Comparison of ENCODE assay signal across 10 mouse cellular contexts in the genomic region with DNA sequence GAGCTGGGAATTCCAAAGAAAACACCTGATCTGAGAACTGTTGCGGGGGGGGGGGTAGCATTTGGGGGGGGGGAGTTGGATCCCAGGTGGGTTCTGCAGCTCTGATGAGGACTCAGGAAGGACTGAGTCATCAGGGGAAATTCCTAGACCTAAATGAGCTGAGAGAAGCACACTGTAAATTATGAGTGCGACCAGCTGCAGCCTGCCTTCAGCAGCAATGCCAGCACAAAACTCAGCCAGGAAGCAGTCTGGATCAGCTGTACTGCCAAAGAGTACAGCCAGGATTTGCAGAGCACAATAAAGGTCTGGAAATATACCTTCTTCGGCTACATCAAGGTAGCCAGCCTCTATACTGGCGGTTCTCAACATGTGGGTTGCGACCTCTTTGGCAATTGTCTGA.
DNase-seq lines count a peak whose midpoint lies in the region; ATAC-seq and TF ChIP-seq lines count a peak whose summit lies in the region.
"Had no signal": no experiment of that assay in that cellular context is flagged by ENCODE, and none has a peak within 500 bp of the region (broad histone marks: within the 10 kb centered on the region; RNA-seq: fewer than 3 reads in every experiment).

No protein-coding gene starts in this region.

- peak overlapping the region; percentile 54 for H3K27ac ChIP-seq in embryonic fibroblast, embryonic 13.5 days (ENCODE audit: insufficient read depth, low read length)
- no peak overlapping the region for H3K27ac ChIP-seq in kidney, embryonic 14.5 days (ENCODE audit: low read depth, low read length)
- H3K27ac ChIP-seq in intestine, embryonic 16.5 days (ENCODE audit: low read length): no peak overlapping the region
- no peak overlapping the region for H3K27ac ChIP-seq in liver, embryonic 12.5 days

- no peak overlapping the region for H3K4me3 ChIP-seq in embryonic fibroblast, embryonic 13.5 days (ENCODE audit: insufficient read depth, low read length)
- no peak overlapping the region for H3K4me3 ChIP-seq in kidney, embryonic 14.5 days (ENCODE audit: low read length)
- H3K4me3 ChIP-seq in intestine, embryonic 16.5 days (ENCODE audit: low read length): no peak overlapping the region
- no peak overlapping the region for H3K4me3 ChIP-seq in liver, embryonic 12.5 days

- H3K9ac ChIP-seq in kidney, embryonic 14.5 days (ENCODE audit: low read depth, low read length): no peak overlapping the region
- no peak overlapping the region for H3K9ac ChIP-seq in intestine, embryonic 16.5 days (ENCODE audit: low read depth, low read length)
- no peak overlapping the region for H3K9ac ChIP-seq in liver, embryonic 12.5 days

- H3K36me3 ChIP-seq in kidney, embryonic 14.5 days (ENCODE audit: control insufficient read depth, insufficient read depth, low read length): no peaks in the 10 kb centered on the region
- no peaks in the 10 kb centered on the region for H3K36me3 ChIP-seq in intestine, embryonic 16.5 days (ENCODE audit: control insufficient read depth, insufficient read depth, low read length)
- H3K36me3 ChIP-seq in liver, embryonic 12.5 days: no peaks in the 10 kb centered on the region

- TF ChIP-seq CTCF in embryonic fibroblast, embryonic 13.5 days (IDR thresholded peaks at IDR 0.05; ENCODE audit: borderline replicate concordance, insufficient read depth, low read length): no peak

- H3K27me3 ChIP-seq in kidney, embryonic 14.5 days (ENCODE audit: control insufficient read depth, insufficient read depth, low read length): no peaks in the 10 kb centered on the region
- H3K27me3 ChIP-seq in intestine, embryonic 16.5 days (replicated peaks; ENCODE audit: control insufficient read depth, insufficient read depth, low read length): no peaks in the 10 kb centered on the region
- no peaks in the 10 kb centered on the region for H3K27me3 ChIP-seq in liver, embryonic 12.5 days (replicated peaks)

- ATAC-seq in kidney, embryonic 14.5 days (ENCODE audit: low FRiP score, low TSS enrichment): peak; percentile 60; the same call in 1 of the 2 replicates
- ATAC-seq in intestine, embryonic 16.5 days: no peak
- ATAC-seq in liver, embryonic 12.5 days: no peak

- no peak for TF ChIP-seq POLR2A in embryonic fibroblast, embryonic 13.5 days (IDR thresholded peaks at IDR 0.05; ENCODE audit: low read depth, low read length)

- 64% methylated on average over 5 of the region's 5 CpGs for WGBS in kidney, embryonic 14.5 days
- 69% methylated on average over 5 of the region's 5 CpGs for WGBS in intestine, embryonic 16.5 days
- 57% methylated on average over 5 of the region's 5 CpGs for whole genome bisulfite sequencing in liver, embryonic 12.5 days (ENCODE audit: insufficient replicate concordance)

- no peak overlapping the region for H3K4me2 ChIP-seq in kidney, embryonic 14.5 days (replicated peaks; ENCODE audit: low read depth, low read length)
- no peak overlapping the region for H3K4me2 ChIP-seq in intestine, embryonic 16.5 days (ENCODE audit: low read depth, low read length)
- no peak overlapping the region for H3K4me2 ChIP-seq in liver, embryonic 12.5 days
- H3K4me2 ChIP-seq: midbrain, embryonic 11.5 days had no signal

- H3K9me3 ChIP-seq in kidney, embryonic 14.5 days (ENCODE audit: control insufficient read depth, low read length): no peaks in the 10 kb centered on the region
- H3K9me3 ChIP-seq in intestine, embryonic 16.5 days (ENCODE audit: control insufficient read depth, low read length): no peaks in the 10 kb centered on the region
- H3K9me3 ChIP-seq in liver, embryonic 12.5 days (replicated peaks): no peaks in the 10 kb centered on the region

- DNase-seq in layer of hippocampus, adult 11-12 months (ENCODE audit: low spot score): peak; percentile 9
- DNase-seq in layer of hippocampus, postnatal 25 days (ENCODE audit: extremely low spot score in 1 of 2, low spot score in 1 of 2): no peak
- peak; percentile 37 for DNase-seq in lung, postnatal 36 days
- DNase-seq: adrenal gland, postnatal 14 days; thymus, adult 2 months had no signal

- H3K4me1 ChIP-seq in embryonic fibroblast, embryonic 13.5 days (ENCODE audit: control insufficient read depth, insufficient read depth, low read length): peaks cover 4% of the 10 kb centered on the region
- no peaks in the 10 kb centered on the region; the same call in 1 of the 2 replicates for H3K4me1 ChIP-seq in kidney, embryonic 14.5 days (ENCODE audit: control insufficient read depth, insufficient read depth, low read length)
- no peaks in the 10 kb centered on the region for H3K4me1 ChIP-seq in intestine, embryonic 16.5 days (ENCODE audit: control insufficient read depth, insufficient read depth, low read length)
- H3K4me1 ChIP-seq in liver, embryonic 12.5 days: no peaks in the 10 kb centered on the region

Comparison
In these comparisons a context has a peak if more than half of its experiments do, and no peak if none do; other contexts are left out.
1. DNase-seq: peak in layer of hippocampus, adult 11-12 months (single experiment) and lung, postnatal 36 days (single experiment); none in layer of hippocampus, postnatal 25 days (0 of 2).